Mouse (Mus musculus) stomach, postnatal 0 days (tissue): Measurements from ENCODE around the gene Snx9. TPM values are rescaled to one million over a fixed set of nuclear protein-coding genes. Genes with fewer than 3 reads are reported as not detected.

ENCODE experiments used
- ATAC-seq: fragments of 200-750 bp; cut with Nextera tagmentation; 2 replicates; pipeline ENCODE4 v1.8.0; 2017; ENCODE audit not compliant: low FRiP score, low TSS enrichment
- DNase-seq: peaks from one replicate; pipeline ENCODE4 v3.0.0-alpha.2; 2016; ENCODE audit warnings: low spot score
- H3K27ac ChIP-seq: fragments of 300-500 bp; sonication (generic); replicated peaks from 2 replicates; pipeline ENCODE4 v1.5.1; 2014; ENCODE audit warnings: mild to moderate bottlenecking, control low read depth
- H3K27me3 ChIP-seq: fragments of 300-500 bp; sonication (generic); 2 replicates; pipeline ENCODE4 v1.6.1; 2014; ENCODE audit warnings: low read length; ENCODE audit not compliant: control insufficient read depth, insufficient read depth
- H3K36me3 ChIP-seq: fragments of 300-500 bp; sonication (generic); 2 replicates; pipeline ENCODE4 v1.6.1; 2014; ENCODE audit warnings: low read length, mixed read lengths; ENCODE audit not compliant: control insufficient read depth, insufficient read depth
- H3K4me1 ChIP-seq: fragments of 300-500 bp; sonication (generic); replicated peaks from 2 replicates; pipeline ENCODE4 v1.6.1; 2014; ENCODE audit warnings: antibody characterized with exemption; ENCODE audit not compliant: control insufficient read depth, insufficient read depth
- H3K4me2 ChIP-seq: fragments of 300-500 bp; sonication (generic); replicated peaks from 2 replicates; pipeline ENCODE4 v1.6.1; 2014; ENCODE audit warnings: low read depth, mild to moderate bottlenecking, control low read depth, moderate library complexity
- H3K4me3 ChIP-seq: fragments of 300-500 bp; sonication (generic); 2 replicates; pipeline ENCODE4 v1.5.1; 2014; ENCODE audit warnings: low read depth, low read length, control low read depth
- H3K9ac ChIP-seq: fragments of 300-500 bp; sonication (generic); 2 replicates; pipeline ENCODE4 v1.6.1; 2014; ENCODE audit warnings: mild to moderate bottlenecking, low read length, control low read depth, mixed read lengths
- H3K9me3 ChIP-seq: fragments of 300-500 bp; sonication (generic); 2 replicates; pipeline ENCODE4 v1.6.1; 2016; ENCODE audit warnings: low read length; ENCODE audit not compliant: control insufficient read depth
- CTCF ChIP-seq: IDR thresholded peaks from 2 replicates; pipeline ENCODE4 v1.5.1; 2016; ENCODE audit warnings: antibody characterized with exemption, low read depth, mild to moderate bottlenecking, moderate library complexity
- EP300 ChIP-seq: optimal IDR thresholded peaks from 2 replicates; pipeline ENCODE3; 2016; ENCODE audit warnings: antibody characterized with exemption
- WGBS: fragments of 180-500 bp; shearing (Covaris S2); extraction: QIAGEN DNeasy Blood & Tissue Kit; methylation state at CpG from one replicate; pipeline ENCODE4 v1.1.7; 2014; 5-methylcytosine and 5-hydroxymethylcytosine counted together
- polyA plus RNA-seq: library from polyadenylated mRNA; unstranded; fragments of >200 nt; fragmentation: Nextera tagmentation; extraction: Ambion mirVana; gene quantifications from 2 replicates; pipeline ENCODE4 v1.2.1, GENCODE M21; 2015

Gene Snx9
- polyA plus RNA-seq, 1 experiment from 2014 or later, result 34.8 TPM

DNA sequence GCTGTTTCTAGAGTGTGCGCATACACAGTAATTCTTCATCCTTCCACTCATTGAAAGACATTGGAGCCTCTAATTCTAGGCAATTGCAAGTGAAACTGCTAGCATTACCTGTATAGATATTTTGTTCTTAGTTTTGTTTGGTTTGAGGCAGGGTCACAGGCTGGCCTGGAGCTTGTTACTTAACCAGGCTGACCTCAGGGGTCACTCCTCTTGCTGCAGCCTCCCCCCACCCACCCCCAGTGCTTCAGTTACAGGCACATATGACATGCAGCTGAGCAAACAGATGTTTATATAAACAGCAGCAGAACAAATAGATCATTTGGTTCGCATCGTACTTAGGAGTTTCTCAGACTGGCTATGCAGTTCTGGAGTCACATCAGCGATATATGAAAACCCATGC, 71.7 kb downstream of the Snx9 start:
- no peaks in the 10 kb centered on the region for H3K9me3 ChIP-seq
- H3K4me2 ChIP-seq, result no peak overlapping the region
- no peak for ATAC-seq
- DNase-seq, result no peak
- TF ChIP-seq CTCF (no peak), EP300 (no peak)
- no peaks in the 10 kb centered on the region for H3K4me1 ChIP-seq
- H3K27me3 ChIP-seq, result no peaks in the 10 kb centered on the region
- no peak overlapping the region for H3K27ac ChIP-seq
- H3K4me3 ChIP-seq, result no peak overlapping the region
- 60% methylated on average over 4 of the region's 4 CpGs for WGBS
- peaks cover 9% of the 10 kb centered on the region; the same call in 1 of the 2 replicates for H3K36me3 ChIP-seq
- H3K9ac ChIP-seq, result no peak overlapping the region

DNA sequence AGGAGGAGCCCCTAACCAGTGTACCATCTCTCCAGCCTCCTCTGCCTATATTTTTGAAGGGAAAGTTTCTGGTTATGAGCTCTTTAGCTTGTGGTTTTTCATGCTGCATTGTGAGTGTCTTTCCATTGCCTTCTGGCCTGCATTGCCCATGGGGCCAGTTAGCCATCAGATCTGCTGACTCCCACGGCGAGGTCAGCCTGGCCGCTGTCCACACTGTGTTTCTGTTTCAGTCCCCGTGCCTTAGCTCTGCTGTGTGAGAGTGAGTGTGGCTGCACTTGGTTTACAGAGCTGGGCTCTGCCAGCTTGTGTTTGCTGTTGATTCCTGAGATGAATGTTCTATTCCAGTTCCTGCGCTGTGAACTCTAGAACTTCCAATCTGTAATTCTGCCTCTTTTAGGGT, 73.1 kb downstream of the Snx9 start:
- H3K27ac ChIP-seq, result no peak overlapping the region
- no peak overlapping the region for H3K9ac ChIP-seq
- no peaks in the 10 kb centered on the region for H3K27me3 ChIP-seq
- H3K36me3 ChIP-seq, result peaks cover 5% of the 10 kb centered on the region; the same call in 1 of the 2 replicates
- H3K4me3 ChIP-seq, result no peak overlapping the region
- no peaks in the 10 kb centered on the region for H3K9me3 ChIP-seq
- no peaks in the 10 kb centered on the region for H3K4me1 ChIP-seq
- no peak for DNase-seq
- no peak for TF ChIP-seq EP300
- TF ChIP-seq CTCF, result no peak
- H3K4me2 ChIP-seq, result no peak overlapping the region
- WGBS, result 57% methylated on average over 5 of the region's 5 CpGs
- no peak for ATAC-seq

DNA sequence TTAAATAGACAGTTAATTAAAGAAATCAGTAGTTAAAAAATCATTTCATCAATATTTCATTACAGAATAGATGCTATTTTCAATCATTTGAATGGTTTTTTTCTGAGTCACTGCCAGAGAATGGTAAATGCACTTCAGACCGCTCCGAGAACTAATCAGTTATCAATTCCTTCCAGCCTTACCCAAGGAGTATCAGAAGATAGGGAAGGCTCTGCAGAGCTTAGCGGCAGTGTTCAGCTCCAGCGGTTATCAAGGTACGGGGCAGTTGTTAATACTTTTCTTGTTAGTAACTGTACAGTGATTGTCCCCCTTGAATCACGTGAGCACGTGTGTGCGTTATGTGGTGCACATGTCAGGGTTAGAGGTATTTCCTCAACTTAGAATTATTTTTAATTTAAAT, 80.8 kb downstream of the Snx9 start:
- Histone ChIP-seq H3K36me3 (peaks cover 29% of the 10 kb centered on the region; the same call in 1 of the 2 replicates), H3K27ac (no peak overlapping the region), H3K27me3 (no peaks in the 10 kb centered on the region), H3K4me3 (no peak overlapping the region), H3K4me2 (no peak overlapping the region), H3K9me3 (no peaks in the 10 kb centered on the region), H3K4me1 (no peaks in the 10 kb centered on the region), H3K9ac (no peak overlapping the region)
- 96% methylated on average over 8 of the region's 8 CpGs for WGBS
- TF ChIP-seq EP300, result no peak
- no peak for TF ChIP-seq CTCF
- no peak for DNase-seq
- ATAC-seq, result no peak

DNA sequence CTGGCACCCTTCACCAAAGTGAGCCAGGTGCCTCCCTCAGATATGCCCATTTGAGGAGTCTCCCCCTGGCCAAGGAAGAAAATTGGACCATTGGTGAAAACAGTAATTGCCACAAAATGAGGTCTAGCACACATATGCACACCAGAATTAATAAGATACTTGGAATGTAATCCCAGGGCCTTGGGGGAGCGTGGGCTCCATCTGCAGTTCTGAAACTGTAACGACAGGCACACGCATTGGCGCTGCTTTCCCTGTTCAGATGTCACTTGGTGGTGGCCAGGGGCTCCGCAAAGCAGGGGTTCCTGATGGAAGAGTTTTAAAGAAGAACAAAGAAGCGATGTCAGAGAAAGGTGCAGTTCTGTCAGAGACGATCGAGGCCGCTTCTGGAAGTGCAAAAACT, 82.2 kb downstream of the Snx9 start:
- DNase-seq (peak; percentile 40), ATAC-seq (peak; percentile 43; the same call in 1 of the 2 replicates)
- H3K9me3 ChIP-seq, result no peaks in the 10 kb centered on the region
- H3K4me2 ChIP-seq, result no peak overlapping the region
- TF ChIP-seq CTCF (peak; percentile 78), EP300 (no peak)
- H3K27me3 ChIP-seq, result no peaks in the 10 kb centered on the region
- H3K4me1 ChIP-seq, result no peaks in the 10 kb centered on the region
- H3K9ac ChIP-seq, result no peak overlapping the region
- WGBS, result 75% methylated on average over 9 of the region's 9 CpGs
- peaks cover 30% of the 10 kb centered on the region for H3K36me3 ChIP-seq
- H3K4me3 ChIP-seq, result no peak overlapping the region
- H3K27ac ChIP-seq, result no peak overlapping the region

DNA sequence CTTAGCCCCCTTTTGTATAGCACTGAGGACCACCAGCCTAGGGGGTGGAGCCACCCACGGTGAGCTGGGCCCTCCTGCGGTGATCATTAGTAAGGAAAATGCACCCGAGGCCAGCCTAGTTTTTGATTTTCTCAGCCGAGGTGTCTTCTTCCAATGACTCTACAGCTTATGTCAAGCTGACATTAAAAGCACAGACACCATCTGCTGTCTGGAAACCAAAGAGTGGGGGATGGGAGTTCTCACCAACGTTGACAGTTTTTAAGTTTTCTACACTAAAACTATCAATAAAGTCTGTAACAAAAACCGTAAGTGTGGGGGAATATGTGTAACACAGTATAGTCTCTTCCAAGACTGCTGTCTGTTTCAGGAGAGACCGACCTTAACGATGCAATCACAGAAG, 83.1 kb downstream of the Snx9 start:
- Histone ChIP-seq H3K27ac (no peak overlapping the region), H3K4me2 (no peak overlapping the region), H3K36me3 (peaks cover 30% of the 10 kb centered on the region), H3K27me3 (no peaks in the 10 kb centered on the region), H3K9ac (no peak overlapping the region), H3K9me3 (no peaks in the 10 kb centered on the region), H3K4me1 (no peaks in the 10 kb centered on the region), H3K4me3 (no peak overlapping the region)
- TF ChIP-seq CTCF (no peak), EP300 (no peak)
- no peak for ATAC-seq
- 78% methylated on average over 8 of the region's 8 CpGs for WGBS
- DNase-seq, result no peak

DNA sequence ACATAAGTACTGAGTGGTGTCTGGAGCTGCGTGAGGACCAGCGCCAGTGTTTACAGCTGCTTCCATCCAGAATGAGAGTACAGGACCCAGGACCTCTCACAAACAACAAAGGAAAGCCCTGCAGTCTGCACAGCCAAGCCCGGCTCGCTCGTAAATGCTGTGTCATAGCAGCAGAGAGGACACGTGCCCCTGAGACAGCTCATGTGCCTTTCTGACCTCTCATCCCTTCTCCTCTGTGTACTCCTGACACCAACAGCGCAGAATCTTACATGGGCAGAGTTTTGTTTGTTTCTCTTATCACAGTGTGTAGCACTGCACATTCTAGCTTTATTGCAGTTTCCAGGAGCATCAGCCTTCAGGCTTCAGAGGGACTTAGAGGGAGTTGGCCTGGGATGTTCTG, 85.6 kb downstream of the Snx9 start:
- no peak for TF ChIP-seq EP300
- no peaks in the 10 kb centered on the region for H3K9me3 ChIP-seq
- ATAC-seq, result peak; percentile 59
- H3K4me1 ChIP-seq, result no peaks in the 10 kb centered on the region
- 77% methylated on average over 7 of the region's 7 CpGs for WGBS
- H3K4me2 ChIP-seq, result no peak overlapping the region
- no peak overlapping the region for H3K27ac ChIP-seq
- H3K9ac ChIP-seq, result no peak overlapping the region
- no peaks in the 10 kb centered on the region for H3K27me3 ChIP-seq
- peaks cover 31% of the 10 kb centered on the region for H3K36me3 ChIP-seq
- H3K4me3 ChIP-seq, result no peak overlapping the region
- no peak for DNase-seq
